Mouse (Mus musculus) thymus, adult 2 months (tissue): ENCODE measurements around the gene Rabep1. TPM values are rescaled to one million over a fixed set of nuclear protein-coding genes. Genes with fewer than 3 reads are reported as not detected.

ENCODE experiments used
- DNase-seq: peaks from one replicate; pipeline ENCODE4 v3.0.0; 2021
- H3K27ac ChIP-seq: fragments of 200-500 bp; 2 replicates; pipeline ENCODE4 v1.5.1; 2012; ENCODE audit warnings: low read length, control low read depth; ENCODE audit not compliant: control insufficient read depth, insufficient read depth
- H3K27me3 ChIP-seq: fragments of 200-500 bp; 2 replicates; pipeline ENCODE4 v1.6.1; 2012; ENCODE audit warnings: mild to moderate bottlenecking, low read length, moderate library complexity, mixed read lengths; ENCODE audit not compliant: control insufficient read depth, insufficient read depth
- H3K36me3 ChIP-seq: fragments of 200-500 bp; 2 replicates; pipeline ENCODE4 v1.6.1; 2012; ENCODE audit warnings: mild to moderate bottlenecking, low read length, moderate library complexity; ENCODE audit not compliant: control insufficient read depth, insufficient read depth
- H3K4me1 ChIP-seq: fragments of 200-500 bp; replicated peaks from 2 replicates; pipeline ENCODE4 v1.6.1; 2012; ENCODE audit warnings: low read length; ENCODE audit not compliant: control insufficient read depth, insufficient read depth
- H3K4me3 ChIP-seq: fragments of 200-500 bp; 2 replicates; pipeline ENCODE4 v1.5.1; 2012; ENCODE audit warnings: mild to moderate bottlenecking, low read length, control low read depth, moderate library complexity; ENCODE audit not compliant: control insufficient read depth, insufficient read depth
- CTCF ChIP-seq: fragments of 200-500 bp; IDR thresholded peaks from 2 replicates; pipeline ENCODE4 v1.5.1; 2012; ENCODE audit warnings: mild to moderate bottlenecking, control low read depth, low read length, moderate library complexity, borderline replicate concordance; ENCODE audit not compliant: control insufficient read depth, poor library complexity, insufficient read depth; ENCODE audit errors: extremely low read depth
- POLR2A ChIP-seq: fragments of 200-500 bp; IDR thresholded peaks from 2 replicates; pipeline ENCODE4 v1.6.1; 2012; ENCODE audit warnings: mild to moderate bottlenecking, low read length, control low read depth, moderate library complexity; ENCODE audit not compliant: control insufficient read depth, poor library complexity, insufficient read depth; ENCODE audit errors: extremely low read depth
- WGBS: fragments of 180-500 bp; shearing (Covaris S2); methylation state at CpG from one replicate; pipeline ENCODE4 v1.1.7; 2018; 5-methylcytosine and 5-hydroxymethylcytosine counted together
- polyA plus RNA-seq: library from polyadenylated mRNA; depleted of rRNA; stranded (reverse); fragments of >200 nt; gene quantifications from 2 replicates; pipeline ENCODE4 v1.2.3, GENCODE M21; 2012; rRNA removed

Gene Rabep1
- polyA plus RNA-seq, 1 experiment = 3.7 TPM

GRCm38 (mm10) chr11:70980232-70980631 lies 135.7 kb downstream of the Rabep1 start:
- Histone ChIP-seq H3K27ac (no peak overlapping the region), H3K27me3 (no peaks in the 10 kb centered on the region), H3K4me3 (no peak overlapping the region), H3K4me1 (peaks cover 6% of the 10 kb centered on the region; the same call in 1 of the 2 replicates), H3K36me3 (peaks cover 37% of the 10 kb centered on the region)
- no peak for DNase-seq
- WGBS = 93% methylated on average over 6 of the region's 6 CpGs
- TF ChIP-seq CTCF (no peak), POLR2A (no peak)

- Histone ChIP-seq H3K27ac (no peak overlapping the region), H3K36me3 (peaks cover 30% of the 10 kb centered on the region), H3K27me3 (no peaks in the 10 kb centered on the region), H3K4me3 (no peak overlapping the region), H3K4me1 (peaks cover 6% of the 10 kb centered on the region; the same call in 1 of the 2 replicates)
- DNase-seq = no peak
- 94% methylated on average over 14 of the region's 14 CpGs for WGBS
- TF ChIP-seq POLR2A (no peak), CTCF (no peak)
Observed at GRCm38 (mm10) chr11:70980751-70981510, 136.4 kb downstream of the Rabep1 start.

GRCm38 (mm10) chr11:70982030-70982429 lies 137.5 kb downstream of the Rabep1 start:
- H3K4me3 ChIP-seq = peak overlapping the region; percentile 22; the same call in 1 of the 2 replicates
- no peak for DNase-seq
- peaks cover 6% of the 10 kb centered on the region; the same call in 1 of the 2 replicates for H3K4me1 ChIP-seq
- H3K36me3 ChIP-seq = peaks cover 31% of the 10 kb centered on the region
- no peak for TF ChIP-seq CTCF
- no peak for TF ChIP-seq POLR2A
- H3K27me3 ChIP-seq = no peaks in the 10 kb centered on the region
- no peak overlapping the region for H3K27ac ChIP-seq
- WGBS = 8% methylated on average over 12 of the region's 12 CpGs

- peaks cover 6% of the 10 kb centered on the region; the same call in 1 of the 2 replicates for H3K4me1 ChIP-seq
- DNase-seq = peak; percentile 94
- H3K27ac ChIP-seq = no peak within 1 kb of the TSS
- under 1% methylated on average over 64 of the region's 64 CpGs for WGBS
- H3K36me3 ChIP-seq = peaks cover 27% of the 10 kb centered on the region
- peak; percentile 99 for TF ChIP-seq CTCF
- TF ChIP-seq POLR2A = no peak
- H3K4me3 ChIP-seq = peak within 1 kb of the TSS; percentile 75
- no peaks in the 10 kb centered on the region for H3K27me3 ChIP-seq
Observed at GRCm38 (mm10) chr11:70982557-70983228, 138.1 kb downstream of the Rabep1 start, which contains the start of gene C1qbp. TSS of gene C1qbp (minus strand) at chr11:70983026.

Other genes starting within 250 kb of the Rabep1 start
- gene 4930544D05Rik, start 228.9 kb upstream of the Rabep1 start, polyA plus RNA-seq = 0.15 TPM in 1 of 2 replicates, not detected in the other
- gene Chrne, start 225.6 kb upstream of the Rabep1 start, polyA plus RNA-seq = 0.53 and 1.1 TPM in 2 replicates
- gene Gp1ba, start 205.7 kb upstream of the Rabep1 start, polyA plus RNA-seq = 0.04 TPM in 2 replicates
- gene Rnf167, start 197.5 kb upstream of the Rabep1 start, polyA plus RNA-seq = 285 and 346 TPM in 2 replicates
- gene Slc25a11, start 197.3 kb upstream of the Rabep1 start, polyA plus RNA-seq = 132 and 162 TPM in 2 replicates
- gene Pfn1, start 190.1 kb upstream of the Rabep1 start, polyA plus RNA-seq = 3,213 and 4,498 TPM in 2 replicates
- gene Eno3, start 187.6 kb upstream of the Rabep1 start, polyA plus RNA-seq = 25.3 and 75.8 TPM in 2 replicates
- gene Spag7, start 175.4 kb upstream of the Rabep1 start, polyA plus RNA-seq = 27.5 and 32.2 TPM in 2 replicates
- 38.4 and 42.7 TPM in 2 replicates for gene Camta2, start 156.7 kb upstream of the Rabep1 start, polyA plus RNA-seq
- 1.1 and 1.9 TPM in 2 replicates for gene Inca1, start 144.6 kb upstream of the Rabep1 start, polyA plus RNA-seq
- gene Kif1c, start 144.2 kb upstream of the Rabep1 start, polyA plus RNA-seq = 25.5 and 32.1 TPM in 2 replicates
- 3.9 and 4.6 TPM in 2 replicates for gene Zfp3, start 80.6 kb upstream of the Rabep1 start, polyA plus RNA-seq
- 2.4 and 3.1 TPM in 2 replicates for gene Scimp, start 32.2 kb upstream of the Rabep1 start, polyA plus RNA-seq
- gene Nup88, start 125.2 kb downstream of the Rabep1 start, polyA plus RNA-seq = 49.4 and 50.2 TPM in 2 replicates
- 45.5 and 63.5 TPM in 2 replicates for gene Rpain, start 125.4 kb downstream of the Rabep1 start, polyA plus RNA-seq
- 132 and 253 TPM in 2 replicates for gene C1qbp, start 138.2 kb downstream of the Rabep1 start, polyA plus RNA-seq
- gene Dhx33, start 159.7 kb downstream of the Rabep1 start, polyA plus RNA-seq = 26.4 and 28.4 TPM in 2 replicates
- gene Mis12, start 174.8 kb downstream of the Rabep1 start, polyA plus RNA-seq = 8.6 and 10.0 TPM in 2 replicates
- gene Derl2, start 175.1 kb downstream of the Rabep1 start, polyA plus RNA-seq = 12.5 and 14.1 TPM in 2 replicates
- gene 6330403K07Rik, start 188.7 kb downstream of the Rabep1 start, polyA plus RNA-seq = 0.84 and 1.2 TPM in 2 replicates